Mouse (Mus musculus) layer of hippocampus, adult 18-20 months (tissue): Measurements from ENCODE around the gene Mdm2. TPM values are rescaled to one million over a fixed set of nuclear protein-coding genes. Genes with fewer than 3 reads are reported as not detected.

ENCODE experiments used
- DNase-seq, 2 experiments: peaks; one replicate each; pipeline ENCODE4 v3.0.0; 2022; ENCODE audit warnings: low spot score in 2 of 2
- total RNA-seq, 2 experiments: library from RNA; stranded (reverse); gene quantifications; 2 replicates each; pipeline ENCODE4 v1.2.3; 2021

Gene Mdm2
- total RNA-seq, 2 experiments from 2014 or later: 54.3 to 61.9 TPM

DNA sequence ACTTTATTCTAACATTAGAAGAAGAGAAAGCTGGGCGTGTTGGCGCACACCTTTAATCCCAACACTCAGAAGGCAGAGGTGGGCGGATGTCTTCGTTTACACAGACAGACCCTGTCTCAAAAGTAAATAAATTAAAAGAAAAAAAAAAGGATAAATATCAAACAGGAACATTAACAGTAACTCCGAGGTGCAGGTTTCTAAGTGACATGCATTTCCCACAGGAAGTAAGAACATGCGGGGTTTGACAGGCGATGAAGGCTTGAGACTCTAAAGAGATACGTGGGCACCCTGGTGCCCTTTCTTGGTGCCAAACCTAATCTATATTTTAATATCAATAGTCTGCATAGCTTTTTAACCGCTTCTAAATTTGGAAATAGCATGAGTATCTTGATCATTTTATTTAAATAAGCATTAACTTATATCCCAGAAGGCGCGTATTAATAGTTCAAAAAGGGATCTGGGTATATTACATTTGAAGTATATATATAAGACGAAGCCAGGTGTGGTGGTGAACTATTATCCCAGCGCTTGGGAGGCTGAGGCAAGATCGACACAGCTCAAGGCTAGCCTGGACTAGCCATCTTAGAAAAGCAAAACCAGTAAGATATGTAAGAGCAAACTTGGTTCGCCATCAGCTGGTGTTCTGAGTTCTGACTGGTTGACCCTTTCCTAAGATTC, 25.2 kb downstream of the Mdm2 start:
- DNase-seq: no peak

DNA sequence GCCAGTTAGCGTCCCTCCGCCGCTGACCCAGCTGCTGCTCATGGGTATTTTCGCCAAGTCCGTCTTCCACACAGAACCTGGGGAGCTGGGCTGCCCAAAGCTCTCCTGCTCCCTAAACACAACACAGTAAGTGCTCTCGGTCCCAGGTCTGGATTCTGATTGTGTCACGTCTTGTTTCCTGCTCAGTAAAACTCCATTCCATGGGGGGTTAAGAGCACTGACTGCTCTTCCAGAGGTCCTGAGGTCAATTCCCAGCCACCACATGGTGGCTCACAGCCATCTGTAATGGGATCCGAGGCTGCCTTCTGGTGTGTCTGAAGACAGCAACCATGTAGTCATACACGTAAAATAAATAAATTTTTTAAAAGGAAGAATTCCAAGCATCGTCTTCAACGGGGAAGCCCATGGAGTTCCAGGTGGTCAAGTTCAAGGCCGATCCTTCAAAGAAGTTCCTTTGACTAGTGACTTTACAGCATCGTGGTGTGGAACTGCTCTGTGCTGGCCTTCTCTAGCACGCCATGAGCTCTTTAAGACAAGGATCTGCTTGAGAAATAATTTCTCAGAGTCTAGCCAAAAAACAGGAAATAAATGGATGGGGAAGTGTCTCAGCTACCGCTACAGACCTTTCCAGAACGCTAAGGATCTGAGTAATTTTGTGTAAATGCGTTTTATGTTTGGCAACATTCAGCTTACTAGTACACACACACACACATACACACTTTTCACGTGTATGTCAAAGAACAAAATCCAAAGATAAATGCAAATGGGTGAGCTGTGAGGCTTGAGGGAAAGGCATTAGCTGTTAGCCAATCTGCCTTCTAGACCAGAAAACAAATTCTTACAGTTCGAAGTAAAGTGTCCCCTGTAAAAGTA, 26.0 kb downstream of the Mdm2 start:
- DNase-seq: no peak

DNA sequence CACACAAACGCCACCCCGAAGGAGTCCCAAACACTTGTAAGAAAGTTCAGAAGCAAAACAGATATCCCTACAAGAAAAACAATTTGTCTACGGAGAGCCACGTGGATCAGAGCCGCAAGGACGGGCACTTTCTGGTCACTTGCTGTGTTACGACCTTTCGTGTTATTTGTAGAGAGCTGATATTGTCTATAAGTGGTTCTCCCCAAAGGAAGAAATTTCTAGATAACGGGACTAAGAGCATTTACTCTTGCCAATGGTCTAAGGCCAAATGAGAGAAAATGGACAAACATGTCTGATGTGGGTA, 26.9 kb downstream of the Mdm2 start:
- DNase-seq: no peak

DNA sequence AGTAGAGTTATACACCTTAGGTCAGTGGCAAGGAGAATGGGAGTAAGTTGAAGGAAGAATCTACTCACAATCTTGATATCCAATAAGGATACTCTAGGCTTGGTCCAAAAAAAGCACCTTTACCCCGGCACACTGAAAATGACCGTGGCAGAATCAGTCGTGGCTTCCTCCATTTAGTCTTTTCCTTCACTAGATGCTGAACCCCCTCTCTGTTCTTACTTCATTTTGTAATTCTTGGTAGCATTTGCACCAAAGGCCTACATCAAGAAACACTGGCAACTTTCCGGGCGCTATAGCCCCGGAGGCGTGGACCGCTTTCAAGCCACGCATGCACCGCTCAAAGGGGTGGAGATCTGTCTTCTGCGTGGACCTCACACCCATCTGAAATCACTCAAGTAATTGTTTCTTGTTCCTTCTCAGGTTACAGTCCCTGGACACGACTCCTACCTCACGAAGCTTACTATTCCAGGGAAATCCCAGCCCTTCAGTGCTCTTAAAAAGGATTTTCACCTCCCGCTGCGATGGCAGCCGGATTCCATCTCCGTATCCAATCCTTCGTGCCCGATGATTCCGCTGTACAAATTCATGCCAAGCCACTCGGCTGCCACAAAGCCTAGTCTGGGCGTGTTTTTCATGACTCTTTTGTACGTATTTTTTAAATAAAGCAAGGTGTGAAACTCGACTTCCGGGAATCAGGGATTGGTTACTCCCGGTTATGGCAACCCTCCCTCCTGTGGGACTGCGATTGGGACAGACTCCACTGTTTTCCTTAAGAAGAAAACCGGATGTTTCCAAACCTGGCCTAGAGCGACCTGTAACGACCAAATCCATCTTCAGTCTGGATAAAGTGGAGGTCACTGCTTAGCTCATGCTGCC, 27.5 kb downstream of the Mdm2 start:
- DNase-seq: no peak

DNA sequence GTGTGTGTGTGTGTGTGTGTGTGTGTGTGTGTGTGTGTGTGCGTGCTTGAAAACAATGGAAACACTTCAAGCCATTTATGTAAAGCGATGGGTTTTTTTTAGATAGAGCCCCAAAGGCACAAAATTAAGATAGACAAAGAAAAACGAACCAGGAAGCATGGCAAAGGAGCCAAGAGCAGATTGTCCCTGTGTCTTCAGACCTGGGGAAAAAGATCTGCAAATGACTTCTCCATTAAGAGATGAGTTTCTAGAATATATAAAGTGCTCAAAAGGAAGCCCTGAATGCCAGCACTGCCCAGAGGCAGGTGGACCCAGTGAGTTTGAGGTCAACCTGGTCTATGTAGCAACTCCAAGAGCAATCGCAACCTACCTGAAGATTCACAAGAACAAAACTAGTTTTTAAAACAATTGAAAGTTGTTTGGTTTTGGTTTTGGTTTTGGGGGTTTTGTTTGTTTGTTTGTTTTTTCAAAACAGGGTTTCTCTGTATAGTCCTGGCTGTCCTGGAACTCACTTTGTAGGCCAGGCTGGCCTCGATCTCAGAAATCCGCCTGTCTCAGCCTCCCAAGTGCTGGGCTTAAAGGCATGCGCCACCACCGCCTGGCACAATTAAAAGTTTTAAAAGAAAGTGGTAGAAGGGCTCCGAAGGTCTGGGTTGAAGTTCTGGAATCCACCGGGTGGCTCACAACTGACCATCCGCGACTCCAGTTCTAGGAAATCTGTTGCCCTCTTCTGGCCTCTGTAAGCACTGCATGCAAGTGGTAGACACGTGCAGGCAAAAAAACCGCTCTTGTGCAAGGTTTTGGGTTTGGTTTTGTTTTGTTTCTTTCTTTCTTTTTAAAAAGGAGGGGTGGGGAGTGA, 28.3 kb downstream of the Mdm2 start:
- DNase-seq: peak in 1 of 2 experiments; percentile 39

DNA sequence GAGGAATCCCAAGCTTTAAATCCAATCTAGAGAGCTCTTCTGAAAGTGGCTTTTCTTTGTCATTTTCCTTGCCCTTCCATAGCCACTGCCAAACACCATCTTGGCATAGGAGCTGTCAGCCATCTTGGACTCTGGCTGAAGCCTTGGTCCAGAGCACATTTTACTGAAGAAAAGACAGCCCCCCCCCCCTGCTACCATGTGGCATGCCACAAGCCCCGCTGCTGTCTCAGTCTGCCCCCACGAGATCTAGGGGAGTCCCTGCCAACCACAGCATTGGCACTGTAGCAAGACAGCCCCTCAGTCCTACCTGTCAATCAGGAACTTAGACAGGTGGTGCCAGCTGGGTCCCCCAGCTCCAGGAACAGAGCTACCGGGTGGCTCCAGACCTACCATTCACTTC, 29.0 kb downstream of the Mdm2 start:
- DNase-seq: no peak

DNA sequence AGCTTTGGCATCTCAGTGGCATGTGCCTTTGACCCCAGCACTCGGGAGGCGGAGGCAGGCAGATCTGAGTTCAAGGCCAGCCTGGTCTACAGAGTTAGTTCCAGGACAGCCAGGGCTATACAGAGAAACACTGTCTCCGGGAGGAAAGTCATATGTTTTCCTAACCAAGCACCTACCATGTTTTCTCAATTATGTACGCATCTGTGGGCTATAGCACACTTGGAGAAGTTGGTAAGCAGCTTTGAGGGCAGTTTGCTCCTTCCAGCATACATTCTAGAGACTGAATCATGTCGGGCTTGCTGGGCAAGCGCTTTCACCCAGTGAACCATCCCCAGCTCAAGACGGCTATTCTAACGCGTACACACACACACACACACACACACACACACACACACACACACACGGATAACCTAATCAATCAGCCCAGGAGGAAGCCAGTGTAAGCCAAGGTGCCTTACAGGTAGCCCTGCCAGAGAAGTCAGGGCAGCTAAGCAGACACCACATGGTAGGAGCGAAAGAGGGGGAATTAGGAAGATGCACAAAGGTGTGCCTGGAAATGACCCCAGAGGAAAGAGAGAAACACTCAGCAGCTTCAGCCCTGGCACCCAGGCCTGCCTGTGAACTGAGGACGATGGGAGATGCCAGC, 29.6 kb downstream of the Mdm2 start:
- no peak for DNase-seq

DNA sequence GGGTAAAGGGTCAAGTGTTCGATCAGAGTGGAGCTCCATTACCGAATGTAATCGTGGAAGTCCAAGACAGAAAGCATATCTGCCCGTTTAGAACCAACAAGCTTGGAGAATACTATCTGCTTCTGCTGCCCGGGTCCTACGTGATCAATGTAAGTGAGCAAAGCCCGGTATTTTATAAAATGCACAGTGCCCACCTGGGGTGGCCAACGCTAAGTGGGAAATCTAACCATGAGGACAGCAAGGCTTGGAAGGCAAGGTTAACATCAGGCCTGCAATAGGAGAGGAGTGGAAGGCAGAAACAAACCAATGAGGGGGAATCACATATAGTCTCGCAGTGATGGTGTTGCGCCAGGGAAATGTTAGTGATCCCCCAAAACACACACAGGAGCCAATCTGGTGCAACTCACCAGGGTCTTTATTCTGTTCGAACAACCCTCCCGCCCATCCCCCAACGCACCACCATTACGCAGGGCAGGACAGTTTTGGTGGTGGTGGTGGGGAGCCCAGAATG, 30.5 kb downstream of the Mdm2 start:
- no peak for DNase-seq

DNA sequence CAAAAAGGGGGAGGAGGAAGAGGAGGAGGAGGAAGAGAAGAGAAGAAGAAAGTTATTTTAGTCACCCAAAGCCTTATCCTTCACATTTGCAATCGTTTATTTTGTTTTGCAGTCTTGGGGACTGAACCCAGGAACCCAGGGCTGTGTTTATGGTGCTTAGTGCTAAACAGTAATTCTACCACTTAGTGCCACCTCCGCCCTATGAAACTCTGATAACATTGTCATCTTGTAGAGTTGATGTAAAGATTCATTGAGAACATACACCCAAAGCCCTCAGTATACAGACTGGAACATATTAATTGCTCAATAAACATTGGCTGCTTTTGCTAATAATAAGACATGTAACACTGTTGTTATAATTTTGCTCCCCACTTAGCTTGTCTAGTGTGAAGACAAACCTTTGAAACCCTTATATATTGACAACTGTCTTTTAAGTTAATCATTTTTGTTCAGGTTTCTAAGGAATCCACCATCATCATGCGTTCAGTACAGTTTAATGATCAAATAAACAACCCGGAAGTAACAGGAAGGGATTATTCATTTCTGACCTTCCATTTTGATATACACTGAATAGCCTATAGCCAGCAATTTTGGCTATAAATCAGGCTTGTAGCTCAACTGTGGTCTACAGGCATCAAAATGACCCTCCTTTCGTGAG, 31.4 kb downstream of the Mdm2 start:
- DNase-seq: no peak

DNA sequence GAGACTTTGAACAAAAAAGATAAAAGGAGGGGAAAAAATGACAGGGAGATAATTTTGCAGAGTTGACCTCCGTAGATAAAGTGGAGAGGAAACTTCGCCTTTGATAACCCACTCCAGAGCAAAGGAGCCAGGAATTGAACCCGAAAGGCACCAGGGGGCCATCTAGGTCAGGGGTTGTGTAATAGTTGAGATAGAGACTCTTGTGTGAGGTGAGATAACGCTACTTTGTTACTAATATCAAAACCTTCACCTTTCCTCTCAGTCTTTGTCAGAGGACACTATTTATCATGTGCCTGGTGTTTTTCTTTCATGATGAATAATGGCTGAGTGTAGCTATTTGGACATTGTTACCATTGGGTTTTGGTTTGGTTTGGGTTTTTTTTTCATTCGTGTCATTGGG, 32.2 kb downstream of the Mdm2 start:
- no peak for DNase-seq

DNA sequence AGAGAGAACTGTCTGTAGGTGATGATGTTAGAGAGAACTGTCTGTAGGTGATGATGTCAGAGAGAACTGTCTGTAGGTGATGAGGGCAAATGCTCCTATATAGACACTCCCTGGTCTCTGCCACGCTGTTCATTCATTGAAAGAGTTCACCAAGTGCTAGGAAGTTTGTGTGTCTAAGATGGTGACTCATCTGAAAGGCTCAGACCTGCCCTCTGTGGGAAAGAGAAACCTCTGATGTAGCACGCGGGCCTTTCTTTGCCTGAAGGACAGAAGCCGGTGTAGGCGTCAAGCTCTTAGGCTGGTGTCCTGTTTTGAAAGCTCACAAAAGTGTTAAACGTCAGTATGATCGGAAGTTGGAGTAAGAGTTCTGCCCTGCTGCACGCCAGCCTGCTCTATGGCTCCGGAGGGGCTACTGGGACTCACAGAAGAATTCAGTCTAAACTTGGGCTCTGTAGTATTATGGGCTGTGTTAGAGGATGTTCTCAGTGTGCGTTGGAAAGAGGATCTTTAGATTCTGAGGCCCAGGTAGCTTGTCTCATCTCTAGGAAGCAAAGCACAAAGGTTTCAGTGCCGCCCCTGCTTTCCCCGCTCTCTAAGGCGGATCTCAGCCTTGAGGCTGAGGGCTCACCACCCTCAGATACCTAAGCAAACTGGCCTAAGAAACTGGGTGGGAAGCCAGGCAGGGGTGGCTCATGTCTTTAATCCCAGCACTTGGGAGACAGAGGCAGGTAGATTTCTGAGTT, 32.9 kb downstream of the Mdm2 start:
- no peak for DNase-seq

DNA sequence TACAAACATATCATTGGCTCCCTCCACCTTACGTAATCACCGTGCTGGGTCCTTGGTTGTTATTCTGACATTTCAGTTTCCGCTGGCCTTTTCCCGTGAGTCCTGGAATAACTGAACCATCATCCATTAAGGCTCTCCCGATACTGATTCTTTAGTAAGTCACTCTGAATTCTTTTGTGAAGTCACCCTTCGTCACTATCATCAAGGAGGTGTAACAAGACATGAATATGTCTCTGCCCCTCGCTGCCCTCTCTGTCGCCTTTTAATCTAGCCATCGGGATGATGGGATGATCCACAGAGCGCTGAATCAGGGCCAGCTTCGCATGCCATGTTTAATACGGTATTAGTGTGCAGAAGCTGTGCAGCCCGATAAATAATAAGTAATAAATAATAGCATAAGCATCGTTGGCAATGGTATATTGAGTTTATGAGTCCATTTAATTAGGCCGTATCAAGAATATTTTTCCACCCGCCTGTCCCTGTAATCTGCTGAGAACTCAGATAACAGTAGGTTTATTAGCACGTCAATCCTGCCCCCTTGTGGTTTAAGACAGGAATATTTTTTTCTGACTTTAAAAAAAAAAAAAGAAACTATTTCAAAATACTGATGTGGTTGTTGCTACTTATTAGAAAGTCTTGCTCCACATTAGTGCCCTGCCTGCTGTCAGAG, 33.8 kb downstream of the Mdm2 start:
- peak in 1 of 2 experiments; percentile 68 for DNase-seq

DNA sequence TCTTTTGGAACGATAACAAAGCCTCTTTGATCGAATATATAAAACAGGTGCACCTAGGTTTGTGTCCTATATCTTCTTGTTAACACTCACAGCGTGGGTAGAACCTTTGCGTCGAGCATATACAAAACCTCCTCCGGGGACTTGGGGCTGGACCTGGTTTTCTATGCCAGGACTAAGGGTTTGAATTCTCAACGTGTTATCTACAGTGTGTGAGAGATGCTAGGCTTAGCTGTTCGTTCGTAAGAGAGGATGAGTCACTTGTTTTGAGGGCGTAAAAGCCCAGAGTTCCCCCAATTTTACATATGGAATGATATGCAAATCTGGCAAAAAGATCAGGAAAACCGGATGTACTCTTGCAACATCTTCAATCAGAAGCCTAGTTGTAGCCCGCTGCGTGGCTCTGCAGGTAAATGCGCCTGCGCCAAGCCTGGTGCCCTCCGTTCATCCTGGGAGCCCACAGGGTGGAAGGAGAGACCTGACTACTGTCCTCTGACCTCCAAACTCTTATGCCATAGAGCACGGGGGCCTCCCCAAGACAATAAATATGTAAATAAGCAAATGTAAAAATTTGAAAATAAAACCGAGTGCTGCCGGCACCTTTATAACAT, 34.4 kb downstream of the Mdm2 start:
- peak; percentile 66 to 75 for DNase-seq

DNA sequence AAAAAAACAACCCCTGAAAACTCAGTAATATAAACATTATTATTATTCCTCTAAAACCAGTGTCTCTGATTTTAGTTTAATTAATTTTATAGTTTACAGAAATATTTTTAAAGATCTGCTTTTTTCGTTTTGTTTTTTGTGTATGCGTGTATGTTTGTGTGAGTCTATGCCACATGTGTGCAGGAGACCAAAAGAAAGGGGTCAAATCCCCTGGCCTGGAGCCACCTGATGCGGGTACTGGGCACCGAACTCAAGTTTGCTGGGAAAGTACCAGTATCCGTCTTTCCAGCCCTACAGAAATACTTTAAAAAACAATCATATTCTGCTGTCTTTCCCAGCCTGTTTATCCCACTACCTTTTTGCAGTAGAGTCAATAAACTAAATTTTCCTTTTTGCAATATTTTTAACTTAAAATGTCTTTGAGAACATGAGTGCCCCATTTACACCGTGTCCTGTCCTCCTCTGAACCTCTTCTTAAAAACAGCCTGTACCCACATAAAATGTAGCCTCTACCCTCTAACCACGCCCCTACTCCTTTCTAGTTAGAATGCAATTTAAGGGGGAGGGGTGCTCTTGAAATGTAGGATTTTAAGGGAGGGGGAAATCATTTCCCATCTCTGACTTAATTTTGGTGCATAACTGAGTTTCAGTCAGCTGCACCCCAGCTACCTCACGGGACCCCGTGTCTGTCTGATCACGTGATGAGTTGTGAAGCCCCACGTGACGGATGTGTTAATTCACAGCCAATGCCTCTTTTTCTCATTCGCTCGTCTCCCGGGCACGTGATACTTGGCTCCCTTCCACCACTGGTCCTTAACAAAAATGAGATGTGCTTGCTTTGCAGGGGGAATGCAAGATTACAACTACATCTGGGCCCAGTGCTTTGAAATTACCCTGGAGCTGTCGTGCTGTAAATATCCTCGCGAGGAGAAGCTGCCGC, 35.2 kb downstream of the Mdm2 start:
- peak; percentile 72 to 91 for DNase-seq

DNA sequence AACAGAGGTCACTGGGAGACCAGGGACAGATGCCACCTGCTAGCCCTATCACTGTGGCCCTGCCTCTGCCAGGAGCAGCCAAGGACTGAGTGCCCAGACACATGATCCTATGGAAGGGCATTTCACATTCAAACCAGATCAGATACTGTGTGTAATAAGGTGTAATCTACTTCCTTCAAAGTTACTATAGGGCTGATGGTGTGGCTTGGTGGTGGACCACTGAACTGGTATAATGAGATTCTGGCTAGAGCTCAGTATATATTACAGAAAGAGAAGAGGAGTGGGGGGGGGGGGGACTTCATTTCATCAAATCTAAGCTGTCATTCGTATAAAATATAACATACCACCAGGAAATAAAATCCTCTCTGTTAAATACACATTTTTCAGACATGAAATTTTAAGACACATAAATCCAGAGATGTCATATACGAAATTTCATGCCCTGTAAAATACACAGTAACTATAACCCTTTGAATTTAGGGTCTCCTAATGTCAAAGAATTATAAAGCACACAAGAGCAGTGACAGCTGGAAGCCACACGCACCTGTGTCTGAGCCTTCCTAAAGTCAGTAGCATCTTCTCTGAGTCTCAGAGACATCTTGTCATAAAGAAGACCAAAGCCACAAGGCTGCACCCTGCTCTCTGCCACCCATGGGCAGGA, 36.1 kb downstream of the Mdm2 start:
- no peak for DNase-seq

DNA sequence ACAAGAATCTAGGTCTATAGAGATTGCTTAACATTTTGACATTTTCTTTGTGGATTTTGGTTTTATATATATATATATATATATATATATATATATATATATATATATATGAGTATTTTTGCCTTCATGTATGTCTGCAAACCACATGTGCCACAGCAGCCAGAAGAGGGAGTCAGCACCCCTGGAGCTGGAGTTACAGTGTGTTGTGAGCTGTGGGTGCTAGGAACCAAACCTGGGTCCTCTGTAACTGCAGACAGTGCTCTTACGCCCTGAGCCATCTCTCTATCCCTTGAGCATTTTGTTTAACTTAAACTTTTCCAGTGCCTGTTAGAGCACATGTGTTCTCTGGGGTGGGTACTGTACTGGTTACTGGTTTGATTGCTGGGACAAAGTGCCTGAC, 36.6 kb downstream of the Mdm2 start:
- no peak for DNase-seq
